9 mouse cellular contexts compared by ENCODE assay signal in the genomic region with DNA sequence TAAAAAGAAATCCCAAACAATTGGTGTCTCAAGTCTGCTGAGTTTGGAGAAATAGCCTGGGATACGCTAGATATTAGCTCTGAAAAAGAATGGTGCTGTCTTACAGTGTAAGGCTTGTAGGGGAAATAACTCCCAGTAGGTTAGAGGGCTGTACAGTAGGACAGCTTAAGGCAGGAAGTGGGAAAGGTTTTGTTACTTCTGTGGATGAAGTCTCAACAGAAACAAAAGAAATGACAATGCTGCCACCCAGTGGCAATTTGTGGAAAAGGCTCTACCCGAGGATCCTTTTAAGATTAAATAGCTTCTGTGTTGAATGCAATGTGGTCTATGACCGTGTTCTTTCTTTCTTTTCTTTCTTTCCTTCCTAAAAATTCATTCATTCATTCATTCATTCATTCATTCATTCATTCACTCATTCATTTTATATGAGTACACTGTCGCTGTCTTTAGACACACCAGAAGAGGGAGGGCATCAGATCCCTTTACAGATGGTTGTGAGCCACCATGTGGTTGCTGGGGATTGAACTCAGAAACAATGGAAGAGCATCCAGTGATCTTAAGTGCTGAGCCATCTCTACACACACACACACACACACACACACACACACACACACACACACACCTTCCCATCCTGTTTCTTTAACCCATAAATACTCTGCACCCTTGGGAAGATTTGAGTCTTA. TPM values are rescaled to one million over a fixed set of nuclear protein-coding genes. Genes with fewer than 3 reads are reported as not detected.
DNase-seq lines count a peak whose midpoint lies in the region; ATAC-seq and TF ChIP-seq lines count a peak whose summit lies in the region.
"Had no signal": no experiment of that assay in that cellular context is flagged by ENCODE, and none has a peak within 500 bp of the region (broad histone marks: within the 10 kb centered on the region; RNA-seq: fewer than 3 reads in every experiment).

No protein-coding gene starts in this region.

- ATAC-seq in G1E (ENCODE audit: extremely low read depth, insufficient number of reproducible peaks, low FRiP score, poor library complexity, severe bottlenecking) = no peak
- peak; percentile 85 for ATAC-seq in forebrain, postnatal 0 days
- peak; percentile 72 for ATAC-seq in hindbrain, embryonic 11.5 days (ENCODE audit: low FRiP score)
- peak; percentile 69; the same call in 1 of the 2 replicates for ATAC-seq in lung, embryonic 15.5 days (ENCODE audit: borderline replicate concordance, extremely low read depth, low FRiP score, low TSS enrichment)

- peak; percentile 66 for TF ChIP-seq CTCF in G1E (IDR thresholded peaks at IDR 0.05; ENCODE audit: low read depth, low read length)
- TF ChIP-seq CTCF in forebrain, postnatal 0 days (IDR thresholded peaks at IDR 0.05; ENCODE audit: low read depth) = peak; percentile 84

- no peak overlapping the region for H3K27ac ChIP-seq in forebrain, postnatal 0 days (ENCODE audit: low read depth, low read length)
- H3K27ac ChIP-seq in hindbrain, embryonic 11.5 days (ENCODE audit: low read depth, low read length) = no peak overlapping the region
- no peak overlapping the region for H3K27ac ChIP-seq in lung, embryonic 15.5 days

- H3K36me3 ChIP-seq in G1E (replicated peaks) = no peaks in the 10 kb centered on the region
- H3K36me3 ChIP-seq in forebrain, postnatal 0 days (ENCODE audit: insufficient read depth) = no peaks in the 10 kb centered on the region
- H3K36me3 ChIP-seq in hindbrain, embryonic 11.5 days (ENCODE audit: control insufficient read depth, insufficient read depth, low read length) = no peaks in the 10 kb centered on the region
- H3K36me3 ChIP-seq in lung, embryonic 15.5 days = no peaks in the 10 kb centered on the region

- no peaks in the 10 kb centered on the region for H3K9me3 ChIP-seq in G1E (replicated peaks)
- no peaks in the 10 kb centered on the region for H3K9me3 ChIP-seq in forebrain, postnatal 0 days (ENCODE audit: low read length)
- no peaks in the 10 kb centered on the region for H3K9me3 ChIP-seq in hindbrain, embryonic 11.5 days (ENCODE audit: control insufficient read depth, low read length)
- no peaks in the 10 kb centered on the region for H3K9me3 ChIP-seq in lung, embryonic 15.5 days

- H3K4me3 ChIP-seq in G1E (ENCODE audit: low read depth, low read length) = no peak overlapping the region
- H3K4me3 ChIP-seq in forebrain, postnatal 0 days (ENCODE audit: low read depth, low read length) = no peak overlapping the region
- H3K4me3 ChIP-seq in hindbrain, embryonic 11.5 days (ENCODE audit: low read depth, low read length) = no peak overlapping the region
- no peak overlapping the region for H3K4me3 ChIP-seq in lung, embryonic 15.5 days

- no peak overlapping the region for H3K9ac ChIP-seq in forebrain, postnatal 0 days
- H3K9ac ChIP-seq in hindbrain, embryonic 11.5 days (ENCODE audit: low read depth, low read length) = no peak overlapping the region
- no peak overlapping the region for H3K9ac ChIP-seq in lung, embryonic 15.5 days

- H3K27me3 ChIP-seq in G1E (ENCODE audit: insufficient read depth, low read length) = peaks cover 17% of the 10 kb centered on the region
- H3K27me3 ChIP-seq in forebrain, postnatal 0 days (ENCODE audit: insufficient read depth, low read length) = no peaks in the 10 kb centered on the region
- H3K27me3 ChIP-seq in hindbrain, embryonic 11.5 days (ENCODE audit: control insufficient read depth, insufficient read depth, low read length) = no peaks in the 10 kb centered on the region
- H3K27me3 ChIP-seq in lung, embryonic 15.5 days = no peaks in the 10 kb centered on the region

- 0 out of 2 replicates have a peak, but pooled peaks cover 2% of the 10 kb centered on the region for H3K4me1 ChIP-seq in G1E (ENCODE audit: insufficient read depth, low read depth, low read length)
- no peaks in the 10 kb centered on the region for H3K4me1 ChIP-seq in forebrain, postnatal 0 days (ENCODE audit: insufficient read depth)
- no peaks in the 10 kb centered on the region for H3K4me1 ChIP-seq in hindbrain, embryonic 11.5 days (replicated peaks; ENCODE audit: control insufficient read depth, insufficient read depth, low read length)
- H3K4me1 ChIP-seq in lung, embryonic 15.5 days = no peaks in the 10 kb centered on the region

- H3K4me2 ChIP-seq in forebrain, postnatal 0 days (ENCODE audit: low read depth) = no peak overlapping the region
- no peak overlapping the region for H3K4me2 ChIP-seq in hindbrain, embryonic 11.5 days (replicated peaks; ENCODE audit: low read depth, low read length)
- H3K4me2 ChIP-seq in lung, embryonic 15.5 days = no peak overlapping the region

- WGBS in forebrain, postnatal 0 days = 5% methylated on average over 4 of the region's 4 CpGs
- WGBS in hindbrain, embryonic 11.5 days = 4% methylated on average over 4 of the region's 4 CpGs
- WGBS in lung, embryonic 15.5 days = 9% methylated on average over 4 of the region's 4 CpGs

- peak; percentile 30 for DNase-seq in G1E (ENCODE audit: low spot score)
- DNase-seq in cerebellum, adult 18-20 months = peak; percentile 68 to 77
- DNase-seq in forebrain, postnatal 0 days = peak; percentile 94
- DNase-seq in hindbrain, embryonic 11.5 days (ENCODE audit: low spot score) = peak; percentile 89
- DNase-seq in layer of hippocampus, adult 8-10 months (ENCODE audit: low spot score in 2 of 2) = peak; percentile 39 to 82
- peak; percentile 77 for DNase-seq in ovary, postnatal 14 days (ENCODE audit: low spot score)
- DNase-seq in thymus, postnatal 10 days (ENCODE audit: low spot score in 2 of 2) = peak; percentile 64 to 82

RNA-seq across cellular contexts. Expression of a gene that starts 0.9 kb away (rescaled TPM):
- total RNA-seq in G1E (2014; fragmentation: Nextera tagmentation) (not detected in 2 replicates), G1E (2017) (0.05 TPM in 1 of 2 replicates, not detected in the other)
- polyA plus RNA-seq in G1E (2012) = not detected in 2 replicates
- total RNA-seq in forebrain, postnatal 0 days (2014; rRNA removed) = not detected in 2 replicates
- polyA plus RNA-seq in forebrain, postnatal 0 days (2015; fragmentation: Nextera tagmentation; extraction: Ambion mirVana) = not detected in 2 replicates
- polyA plus RNA-seq in hindbrain, embryonic 11.5 days (2014; fragmentation: Nextera tagmentation; extraction: Ambion mirVana) = not detected in 2 replicates
- not detected for total RNA-seq in layer of hippocampus, adult 8-10 months (2022)
- polyA plus RNA-seq in lung, embryonic 15.5 days (2015; fragmentation: Nextera tagmentation; extraction: Ambion mirVana) = not detected in 2 replicates
- polyA plus RNA-seq: heart, embryonic 14.5 days had no signal

RNA-seq across cellular contexts. Expression of a gene that starts 6.6 kb away (rescaled TPM):
- total RNA-seq in G1E (2014; fragmentation: Nextera tagmentation) = 83.3 and 97.0 TPM in 2 replicates
- 134 TPM in 2 replicates for total RNA-seq in G1E (2017)
- polyA plus RNA-seq in G1E (2012) = 3.7 and 5.8 TPM in 2 replicates
- total RNA-seq in forebrain, postnatal 0 days (2014; rRNA removed) = 22.9 and 33.2 TPM in 2 replicates
- 35.5 and 37.3 TPM in 2 replicates for polyA plus RNA-seq in forebrain, postnatal 0 days (2015; fragmentation: Nextera tagmentation; extraction: Ambion mirVana)
- 87.8 and 88.3 TPM in 2 replicates for polyA plus RNA-seq in hindbrain, embryonic 11.5 days (2014; fragmentation: Nextera tagmentation; extraction: Ambion mirVana)
- 1 to 10 TPM; 6.0 to 9.1 (median 8.0) TPM for total RNA-seq in layer of hippocampus, adult 8-10 months (2022)
- 90.2 and 93.0 TPM in 2 replicates for polyA plus RNA-seq in lung, embryonic 15.5 days (2015; fragmentation: Nextera tagmentation; extraction: Ambion mirVana)

RNA-seq across cellular contexts. Expression of a gene that starts 27.0 kb away (rescaled TPM):
- total RNA-seq in G1E (2014; fragmentation: Nextera tagmentation) = 544 and 609 TPM in 2 replicates
- 1,963 and 1,995 TPM in 2 replicates for total RNA-seq in G1E (2017)
- polyA plus RNA-seq in G1E (2012) = 99.4 and 167 TPM in 2 replicates
- 630 and 780 TPM in 2 replicates for total RNA-seq in forebrain, postnatal 0 days (2014; rRNA removed)
- polyA plus RNA-seq in forebrain, postnatal 0 days (2015; fragmentation: Nextera tagmentation; extraction: Ambion mirVana) = 527 and 662 TPM in 2 replicates
- polyA plus RNA-seq in hindbrain, embryonic 11.5 days (2014; fragmentation: Nextera tagmentation; extraction: Ambion mirVana) = 858 and 879 TPM in 2 replicates
- 100 to 1,000 TPM; 310 to 353 (median 340) TPM for total RNA-seq in layer of hippocampus, adult 8-10 months (2022)
- polyA plus RNA-seq in lung, embryonic 15.5 days (2015; fragmentation: Nextera tagmentation; extraction: Ambion mirVana) = 728 and 741 TPM in 2 replicates

RNA-seq across cellular contexts. Expression of a gene that starts 50.4 kb away (rescaled TPM):
- total RNA-seq in G1E (2014; fragmentation: Nextera tagmentation) = 209 and 228 TPM in 2 replicates
- 269 and 315 TPM in 2 replicates for total RNA-seq in G1E (2017)
- 268 and 269 TPM in 2 replicates for polyA plus RNA-seq in G1E (2012)
- 146 and 157 TPM in 2 replicates for total RNA-seq in forebrain, postnatal 0 days (2014; rRNA removed)
- polyA plus RNA-seq in forebrain, postnatal 0 days (2015; fragmentation: Nextera tagmentation; extraction: Ambion mirVana) = 439 and 454 TPM in 2 replicates
- polyA plus RNA-seq in hindbrain, embryonic 11.5 days (2014; fragmentation: Nextera tagmentation; extraction: Ambion mirVana) = 590 and 626 TPM in 2 replicates
- 100 to 1,000 TPM; 128 to 136 (median 133) TPM for total RNA-seq in layer of hippocampus, adult 8-10 months (2022)
- 550 and 564 TPM in 2 replicates for polyA plus RNA-seq in lung, embryonic 15.5 days (2015; fragmentation: Nextera tagmentation; extraction: Ambion mirVana)

Comparison
In these comparisons a context has a peak if more than half of its experiments do, and no peak if none do; other contexts are left out.
1. DNase-seq: peak in every context shown above with its lines; median percentile 94 in forebrain, postnatal 0 days; 89 in hindbrain, embryonic 11.5 days; 77 in ovary, postnatal 14 days; 73 in thymus, postnatal 10 days; 72 in cerebellum, adult 18-20 months; 60 in layer of hippocampus, adult 8-10 months; 30 in G1E.